Mouse (Mus musculus) activated CD4-positive, CD25-positive, alpha-beta regulatory T cell, adult 4 months (primary cell): Measurements from ENCODE around the gene Trim66. TPM values are rescaled to one million over a fixed set of nuclear protein-coding genes. Genes with fewer than 3 reads are reported as not detected.

ENCODE experiments used
- ATAC-seq: one replicate; pipeline ENCODE4 v1.8.0; 2017
- polyA plus RNA-seq, 2 experiments: library from polyadenylated mRNA; unstranded; fragments of 100-300 nt; shearing (Covaris generic); gene quantifications; one replicate each; pipeline ENCODE4 v1.2.1; 2017

Trim66 gene
- not detected for polyA plus RNA-seq

- no peak for ATAC-seq
Observed at GRCm38 (mm10) chr7:109508034-109508433, at the start of gene Trim66. Gene Trim66 (minus strand): TSS chr7:109508134.

- no peak for ATAC-seq
Observed at GRCm38 (mm10) chr7:109546726-109547125, 38.8 kb upstream of the Trim66 start.

GRCm38 (mm10) chr7:109546186-109546585, 38.3 kb upstream of the Trim66 start:
- ATAC-seq: no peak

- ATAC-seq: no peak
Observed at GRCm38 (mm10) chr7:109545255-109545993, 37.5 kb upstream of the Trim66 start.

GRCm38 (mm10) chr7:109544792-109545191, 36.9 kb upstream of the Trim66 start:
- ATAC-seq: no peak

- ATAC-seq: no peak
Observed at GRCm38 (mm10) chr7:109542364-109542628, 34.4 kb upstream of the Trim66 start.

GRCm38 (mm10) chr7:109541609-109542363, 33.9 kb upstream of the Trim66 start:
- no peak for ATAC-seq

GRCm38 (mm10) chr7:109540902-109541301, 33.0 kb upstream of the Trim66 start:
- no peak for ATAC-seq

GRCm38 (mm10) chr7:109536451-109536946, 28.6 kb upstream of the Trim66 start:
- ATAC-seq: no peak

GRCm38 (mm10) chr7:109534921-109535320, 27.0 kb upstream of the Trim66 start:
- no peak for ATAC-seq

- ATAC-seq: no peak
Observed at GRCm38 (mm10) chr7:109533888-109534287, 26.0 kb upstream of the Trim66 start.

GRCm38 (mm10) chr7:109533129-109533528, 25.2 kb upstream of the Trim66 start:
- no peak for ATAC-seq

- ATAC-seq: no peak
Observed at GRCm38 (mm10) chr7:109532691-109533090, 24.8 kb upstream of the Trim66 start.

- ATAC-seq: no peak
Observed at GRCm38 (mm10) chr7:109531501-109531900, 23.6 kb upstream of the Trim66 start.

- no peak for ATAC-seq
Observed at GRCm38 (mm10) chr7:109529741-109530140, 21.8 kb upstream of the Trim66 start.

- ATAC-seq: no peak
Observed at GRCm38 (mm10) chr7:109528356-109528755, 20.4 kb upstream of the Trim66 start.

- no peak for ATAC-seq
Observed at GRCm38 (mm10) chr7:109527536-109527935, 19.6 kb upstream of the Trim66 start.

- no peak for ATAC-seq
Observed at GRCm38 (mm10) chr7:109525740-109526663, 18.1 kb upstream of the Trim66 start.

- ATAC-seq: no peak
Observed at GRCm38 (mm10) chr7:109524763-109525162, 16.8 kb upstream of the Trim66 start.

GRCm38 (mm10) chr7:109524442-109524744, 16.5 kb upstream of the Trim66 start:
- ATAC-seq: no peak

GRCm38 (mm10) chr7:109523741-109524441, 16.0 kb upstream of the Trim66 start:
- ATAC-seq: no peak

GRCm38 (mm10) chr7:109523304-109523703, 15.4 kb upstream of the Trim66 start:
- ATAC-seq: no peak

GRCm38 (mm10) chr7:109522084-109522483, 14.2 kb upstream of the Trim66 start:
- no peak for ATAC-seq
